In genomic region chr5:24915119-24915518, GRCm38 (mm10) we compare ENCODE assay signal across 10 mouse cellular contexts.
"Had no signal": no experiment of that assay in that cellular context is flagged by ENCODE, and none has a peak within 500 bp of the region (broad histone marks: within the 10 kb centered on the region; RNA-seq: fewer than 3 reads in every experiment).

No protein-coding gene starts in this region.

- H3K4me1 ChIP-seq: limb, embryonic 15.5 days; midbrain, embryonic 12.5 days; neural tube, embryonic 12.5 days had no signal

- H3K9me3 ChIP-seq: limb, embryonic 15.5 days; midbrain, embryonic 12.5 days; neural tube, embryonic 12.5 days had no signal

- H3K27me3 ChIP-seq: limb, embryonic 15.5 days; midbrain, embryonic 12.5 days; neural tube, embryonic 12.5 days had no signal

- H3K36me3 ChIP-seq: limb, embryonic 15.5 days; midbrain, embryonic 12.5 days; neural tube, embryonic 12.5 days had no signal

- H3K4me2 ChIP-seq: limb, embryonic 15.5 days; midbrain, embryonic 12.5 days; neural tube, embryonic 12.5 days had no signal

- ATAC-seq: inflammation-experienced regulatory T-cells, adult 6 months; intestine, postnatal 0 days had no signal

- H3K4me3 ChIP-seq: limb, embryonic 15.5 days; midbrain, embryonic 12.5 days; neural tube, embryonic 12.5 days had no signal

- DNase-seq: kidney, adult 8-10 months; lung, adult 18-20 months; thymus, postnatal 25 days had no signal

- H3K9ac ChIP-seq: limb, embryonic 15.5 days; liver, embryonic 14.5 days; midbrain, embryonic 12.5 days; neural tube, embryonic 12.5 days had no signal

- H3K27ac ChIP-seq: limb, embryonic 15.5 days; liver, embryonic 14.5 days; midbrain, embryonic 12.5 days; neural tube, embryonic 12.5 days; stomach, postnatal 0 days had no signal
